Mouse (Mus musculus) urinary bladder, postnatal 4 days (tissue): ENCODE measurements around the gene Traf1.
A peak's percentile ranks its signal among the peaks of the same experiment; 100 is the strongest.

Experiments
- DNase-seq, 2 experiments: peaks; one replicate each; pipeline ENCODE4 v3.0.0; 2021 to 2022; ENCODE audit warnings: low spot score in 2 of 2

Traf1 gene

GRCm38 (mm10) chr2:34966243-34966934, 4.8 kb upstream of the Traf1 start:
- no peak for DNase-seq

GRCm38 (mm10) chr2:34965806-34966205, 4.2 kb upstream of the Traf1 start:
- no peak for DNase-seq

GRCm38 (mm10) chr2:34965293-34965692, 3.7 kb upstream of the Traf1 start:
- DNase-seq: peak in 1 of 2 experiments; percentile 68

- no peak for DNase-seq
Observed at GRCm38 (mm10) chr2:34964651-34965050, 3.1 kb upstream of the Traf1 start.

- no peak for DNase-seq
Observed at GRCm38 (mm10) chr2:34964230-34964629, 2.7 kb upstream of the Traf1 start.

- DNase-seq: no peak
Observed at GRCm38 (mm10) chr2:34963371-34963956, 1.9 kb upstream of the Traf1 start.

GRCm38 (mm10) chr2:34962893-34963292, 1.3 kb upstream of the Traf1 start:
- no peak for DNase-seq

- no peak for DNase-seq
Observed at GRCm38 (mm10) chr2:34962211-34962610, 639 bp upstream of the Traf1 start.

- DNase-seq: no peak
Observed at GRCm38 (mm10) chr2:34960966-34961365, 606 bp downstream of the Traf1 start.

GRCm38 (mm10) chr2:34960466-34960865, 1.1 kb downstream of the Traf1 start:
- no peak for DNase-seq

- no peak for DNase-seq
Observed at GRCm38 (mm10) chr2:34958582-34958981, 3.0 kb downstream of the Traf1 start.

- DNase-seq: no peak
Observed at GRCm38 (mm10) chr2:34958036-34958435, 3.5 kb downstream of the Traf1 start.

GRCm38 (mm10) chr2:34957405-34957804, 4.2 kb downstream of the Traf1 start:
- DNase-seq: no peak

GRCm38 (mm10) chr2:34956941-34957340, 4.6 kb downstream of the Traf1 start:
- no peak for DNase-seq

GRCm38 (mm10) chr2:34954344-34954743, 7.2 kb downstream of the Traf1 start:
- no peak for DNase-seq

GRCm38 (mm10) chr2:34953547-34954116, 7.9 kb downstream of the Traf1 start:
- DNase-seq: no peak

GRCm38 (mm10) chr2:34953018-34953417, 8.6 kb downstream of the Traf1 start:
- no peak for DNase-seq

- DNase-seq: no peak
Observed at GRCm38 (mm10) chr2:34951469-34951868, 10.1 kb downstream of the Traf1 start.

- DNase-seq: no peak
Observed at GRCm38 (mm10) chr2:34948622-34949021, 12.9 kb downstream of the Traf1 start.

- no peak for DNase-seq
Observed at GRCm38 (mm10) chr2:34946046-34946445, 15.5 kb downstream of the Traf1 start.

GRCm38 (mm10) chr2:34945580-34945979, 16.0 kb downstream of the Traf1 start:
- no peak for DNase-seq

GRCm38 (mm10) chr2:34944761-34945160, 16.8 kb downstream of the Traf1 start:
- DNase-seq: peak in 1 of 2 experiments; percentile 32

- no peak for DNase-seq
Observed at GRCm38 (mm10) chr2:34943556-34944120, 17.9 kb downstream of the Traf1 start.
